Mouse (Mus musculus) urinary bladder, adult 18-20 months (tissue): ENCODE results near the gene Ctnna3.

Experiments used
- DNase-seq, 2 experiments: peaks; one replicate each; pipeline ENCODE4 v3.0.0; 2022; ENCODE audit warnings: low spot score in 2 of 2, mixed read lengths in 2 of 2

Ctnna3 gene

DNA sequence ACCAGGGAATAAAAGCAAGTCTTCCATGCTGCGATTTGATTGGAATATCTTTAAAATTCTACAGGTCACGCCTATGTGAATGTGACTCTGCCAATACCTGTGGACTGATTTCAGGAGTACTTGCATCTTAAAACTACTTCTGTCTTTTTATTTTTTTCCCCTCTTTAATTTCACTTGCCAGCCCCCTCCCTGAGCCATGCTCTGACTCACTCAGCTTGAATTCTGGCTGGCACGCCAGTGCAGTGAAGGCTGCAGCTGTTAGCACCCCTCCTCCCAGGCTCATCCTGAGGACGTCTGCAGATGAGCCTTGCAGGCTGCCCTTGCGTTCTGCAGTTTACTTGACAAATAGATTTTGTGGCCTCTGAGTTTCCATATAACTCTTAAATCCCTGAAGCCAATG lies 646.0 kb downstream of the Ctnna3 start:
- no peak for DNase-seq

DNA sequence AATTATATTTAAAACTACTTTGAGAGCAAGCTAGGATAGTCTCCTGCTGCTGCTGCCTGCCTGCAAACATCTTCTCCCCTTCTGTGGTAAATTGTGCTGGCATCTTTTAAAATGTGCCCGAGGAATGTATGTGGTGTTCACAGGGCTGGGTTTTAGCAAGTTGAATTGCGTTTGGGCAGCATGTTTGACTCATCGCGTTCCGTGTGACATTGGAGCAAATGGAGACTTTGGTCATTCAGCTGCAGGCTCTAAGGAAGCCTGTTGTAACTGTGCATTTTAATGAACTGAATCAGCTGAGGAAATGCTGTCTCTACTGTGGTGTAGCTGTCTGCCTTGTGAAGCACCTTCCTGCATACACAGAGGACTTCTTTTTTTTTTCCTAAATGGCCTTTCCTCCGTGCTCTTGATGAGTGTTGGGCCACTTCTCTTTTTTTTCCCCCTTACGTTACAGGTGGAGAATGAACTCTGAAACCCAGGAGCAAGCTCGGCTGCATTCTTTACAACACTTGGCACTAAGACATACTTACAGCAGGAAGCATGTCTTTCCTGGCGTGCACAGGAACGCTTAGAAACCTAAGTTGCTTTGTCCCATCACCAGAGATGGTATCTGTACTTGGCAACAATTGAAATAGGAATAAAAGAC lies 646.6 kb downstream of the Ctnna3 start:
- DNase-seq = no peak

DNA sequence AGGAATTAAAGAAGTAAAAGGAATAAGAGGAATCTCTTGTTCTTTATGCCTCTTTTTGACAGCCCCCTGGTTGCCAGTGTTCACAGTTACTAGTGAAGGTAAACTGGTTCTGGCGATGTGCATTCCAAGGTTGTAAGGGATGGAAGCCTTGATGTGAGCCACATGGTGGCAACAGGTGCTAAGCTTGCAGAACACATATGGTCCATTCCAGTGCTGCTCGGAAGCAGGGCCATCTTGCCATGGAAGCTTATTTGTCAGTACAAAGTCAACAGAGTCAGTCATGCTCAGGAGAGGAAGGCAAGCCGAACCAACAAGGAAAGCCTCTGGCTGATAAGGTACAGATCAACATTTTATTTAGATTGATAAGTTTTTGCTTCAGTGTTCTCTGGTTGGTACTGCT lies 652.4 kb downstream of the Ctnna3 start:
- DNase-seq = no peak

DNA sequence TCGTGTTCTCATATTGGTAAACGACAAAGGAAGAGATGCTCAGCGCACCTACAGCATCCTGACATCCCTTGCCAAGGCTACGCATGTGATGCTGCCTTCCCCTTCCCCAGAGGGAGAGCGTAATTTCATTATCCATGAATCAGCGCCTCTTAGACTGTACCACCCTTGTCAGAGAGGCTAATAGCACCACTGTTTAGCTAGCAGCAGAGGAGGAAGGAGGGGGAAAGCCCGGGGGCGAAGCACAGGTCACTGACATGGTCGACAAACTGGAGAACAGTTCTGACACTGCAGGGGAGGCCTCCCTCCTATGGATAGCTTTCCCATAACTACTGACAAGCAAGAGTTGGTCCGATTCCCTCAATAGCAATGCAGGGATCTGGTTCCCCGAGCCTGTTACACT lies 653.9 kb downstream of the Ctnna3 start:
- no peak for DNase-seq

DNA sequence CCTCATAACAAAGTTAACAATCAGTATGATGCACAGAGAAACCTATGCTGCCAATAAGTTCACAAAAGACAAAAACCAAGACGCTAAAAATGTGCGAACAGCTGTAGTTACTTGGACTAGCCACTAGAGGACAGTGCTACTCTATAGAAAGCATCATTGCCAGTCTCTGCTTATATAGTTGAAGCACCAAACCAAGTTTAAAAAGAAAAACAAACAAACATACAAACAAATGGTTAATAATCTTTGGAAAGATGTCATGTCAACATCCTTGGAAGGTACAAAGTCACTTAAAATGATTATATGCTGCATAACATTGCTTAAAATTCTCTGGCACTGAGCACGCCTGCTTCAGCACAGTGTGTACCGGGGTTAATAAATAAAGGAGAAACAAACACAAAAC lies 654.6 kb downstream of the Ctnna3 start:
- DNase-seq = no peak

DNA sequence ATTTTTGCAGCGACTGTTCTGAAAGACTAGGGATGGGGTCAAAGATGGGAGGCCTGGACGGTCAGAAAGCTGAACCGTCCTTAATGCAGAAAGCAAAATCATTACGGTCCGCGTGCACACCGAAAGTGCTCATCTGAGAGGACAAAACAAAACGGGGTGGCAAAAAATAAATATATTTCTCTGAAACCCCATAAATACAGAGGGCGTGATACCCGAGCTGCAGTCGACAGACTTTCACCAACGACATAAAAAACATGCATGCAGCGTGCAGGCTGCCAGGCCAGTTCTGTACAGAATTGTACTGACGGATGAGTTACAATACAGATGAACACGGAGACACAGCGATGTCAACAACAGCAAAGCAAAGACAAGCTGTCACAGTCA lies 656.3 kb downstream of the Ctnna3 start:
- DNase-seq = no peak

DNA sequence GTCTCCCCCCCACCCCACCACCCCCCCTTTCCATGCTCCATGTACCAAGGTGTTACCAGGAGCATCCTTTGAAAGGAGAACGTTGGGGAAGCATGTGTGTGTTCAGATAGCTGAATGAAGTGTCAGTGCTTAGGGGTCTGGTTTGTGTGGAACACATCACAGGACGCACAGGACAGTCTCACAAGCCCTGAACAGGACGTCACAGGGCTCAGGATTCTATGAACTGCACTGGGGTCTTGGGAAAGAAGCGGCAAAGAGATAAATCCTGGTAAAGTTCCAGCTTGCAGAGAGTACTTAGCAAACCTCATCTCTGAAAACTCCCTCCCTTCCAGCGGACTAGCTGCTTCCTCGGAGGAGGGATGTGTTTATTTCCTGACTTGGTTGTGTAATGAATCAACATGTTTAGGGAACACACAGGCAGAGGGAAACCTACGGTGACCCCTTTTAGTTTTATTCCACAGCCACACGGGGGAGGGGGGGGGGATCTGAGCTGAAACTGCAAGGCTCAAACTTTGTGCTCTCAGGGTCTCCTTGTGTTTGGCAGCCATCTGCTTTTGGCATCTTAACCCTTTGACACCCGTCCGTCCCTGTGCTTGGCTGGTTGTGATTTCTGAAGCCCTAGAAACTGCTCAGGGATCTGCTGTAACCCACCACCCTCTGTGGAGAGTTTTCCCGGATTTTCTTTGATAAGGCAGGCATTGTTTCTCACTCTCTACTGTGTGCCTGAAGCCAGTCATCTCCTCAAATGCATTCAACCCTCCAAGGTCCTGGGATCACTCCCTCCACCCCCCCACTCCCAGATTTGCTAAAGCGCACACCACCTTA lies 656.9 kb downstream of the Ctnna3 start:
- no peak for DNase-seq

DNA sequence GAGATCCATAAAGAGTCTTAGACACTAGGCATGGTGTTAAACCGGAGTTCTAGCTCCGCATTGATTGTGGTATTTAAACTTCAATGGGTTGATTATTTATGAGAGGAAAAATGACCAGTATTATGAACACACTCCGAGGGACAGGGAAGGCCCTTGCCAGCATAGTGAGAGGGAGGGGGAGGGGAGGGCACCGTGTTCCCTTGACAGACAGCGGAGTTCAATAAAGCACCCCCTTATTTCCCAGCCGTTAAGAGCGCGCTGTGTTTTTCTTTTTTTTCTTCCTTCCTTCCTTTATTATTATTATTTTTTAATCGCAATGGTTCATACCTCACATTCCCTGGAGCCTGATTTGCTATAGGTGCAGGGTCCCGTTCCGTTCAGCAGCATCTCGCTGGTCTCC lies 657.6 kb downstream of the Ctnna3 start:
- no peak for DNase-seq

DNA sequence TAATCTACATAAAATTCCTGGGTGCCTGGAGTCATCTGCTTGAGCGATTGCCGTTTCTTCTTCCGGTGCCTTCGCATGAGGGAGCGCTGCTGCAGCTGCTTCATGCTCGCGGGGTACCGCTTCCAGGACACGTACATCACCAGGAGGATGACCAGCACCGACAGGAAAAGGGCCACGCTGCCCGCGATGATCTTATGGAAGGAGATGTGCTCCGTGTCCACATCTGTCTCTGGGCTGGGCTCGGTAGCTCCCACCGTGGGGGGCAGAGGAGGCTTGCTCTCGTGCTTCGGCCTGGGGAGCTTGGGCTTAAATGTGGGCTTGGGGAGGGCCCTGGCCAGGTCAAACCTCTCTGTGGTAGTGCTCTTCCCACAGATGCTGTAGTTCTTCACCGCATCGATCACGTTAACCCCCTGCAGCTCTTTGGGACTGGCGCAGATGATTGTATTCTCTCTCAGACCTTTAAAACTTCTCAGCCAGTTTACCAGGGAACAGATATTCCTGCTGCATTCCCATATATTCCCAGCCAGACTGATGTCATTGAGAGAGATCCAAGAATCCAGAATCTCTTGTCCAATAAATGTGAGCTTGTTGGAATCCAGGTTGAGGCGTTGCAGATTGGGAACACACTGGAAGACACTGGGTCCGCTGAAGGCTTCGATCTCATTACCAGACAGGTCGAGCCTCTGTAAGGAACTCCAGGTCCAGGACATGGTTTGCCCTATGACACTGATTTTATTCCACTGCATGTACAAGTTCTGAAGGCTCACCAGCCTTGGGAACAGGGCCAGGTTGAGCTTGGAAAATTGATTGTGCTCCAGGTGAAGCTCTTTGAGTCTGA lies 658.3 kb downstream of the Ctnna3 start:
- no peak for DNase-seq

DNA sequence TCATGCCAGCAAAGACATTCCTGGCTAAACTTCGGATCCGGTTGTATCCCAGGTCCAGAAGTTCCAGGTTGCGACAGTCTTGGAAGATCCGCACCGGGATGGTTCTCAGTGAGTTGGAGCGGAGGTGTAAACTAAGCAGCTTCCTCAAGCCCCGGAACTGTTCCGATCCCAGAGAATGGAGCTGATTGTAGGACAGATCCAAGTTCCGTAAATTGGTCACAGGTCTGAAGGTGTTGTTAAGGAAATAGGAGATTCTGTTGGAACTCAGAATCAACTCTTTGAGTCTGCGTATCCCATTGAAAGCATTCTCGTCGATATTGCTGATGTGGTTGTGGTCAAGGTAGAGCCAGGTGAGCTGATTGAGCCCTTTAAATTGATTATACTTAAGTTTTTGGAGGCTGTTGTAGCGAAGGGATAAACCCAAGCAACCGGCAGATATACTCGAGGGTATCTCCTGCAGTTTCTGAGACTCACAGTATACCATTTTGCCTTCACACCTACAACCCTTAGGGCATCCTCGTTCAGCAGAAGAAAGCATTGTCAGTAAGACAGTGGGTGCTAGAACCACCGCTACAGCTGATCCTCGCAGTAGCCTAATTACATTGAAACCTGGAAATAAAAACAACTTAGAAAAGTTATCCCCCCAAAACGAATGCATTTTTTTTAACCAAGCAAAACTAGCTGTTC lies 659.0 kb downstream of the Ctnna3 start:
- DNase-seq = no peak

DNA sequence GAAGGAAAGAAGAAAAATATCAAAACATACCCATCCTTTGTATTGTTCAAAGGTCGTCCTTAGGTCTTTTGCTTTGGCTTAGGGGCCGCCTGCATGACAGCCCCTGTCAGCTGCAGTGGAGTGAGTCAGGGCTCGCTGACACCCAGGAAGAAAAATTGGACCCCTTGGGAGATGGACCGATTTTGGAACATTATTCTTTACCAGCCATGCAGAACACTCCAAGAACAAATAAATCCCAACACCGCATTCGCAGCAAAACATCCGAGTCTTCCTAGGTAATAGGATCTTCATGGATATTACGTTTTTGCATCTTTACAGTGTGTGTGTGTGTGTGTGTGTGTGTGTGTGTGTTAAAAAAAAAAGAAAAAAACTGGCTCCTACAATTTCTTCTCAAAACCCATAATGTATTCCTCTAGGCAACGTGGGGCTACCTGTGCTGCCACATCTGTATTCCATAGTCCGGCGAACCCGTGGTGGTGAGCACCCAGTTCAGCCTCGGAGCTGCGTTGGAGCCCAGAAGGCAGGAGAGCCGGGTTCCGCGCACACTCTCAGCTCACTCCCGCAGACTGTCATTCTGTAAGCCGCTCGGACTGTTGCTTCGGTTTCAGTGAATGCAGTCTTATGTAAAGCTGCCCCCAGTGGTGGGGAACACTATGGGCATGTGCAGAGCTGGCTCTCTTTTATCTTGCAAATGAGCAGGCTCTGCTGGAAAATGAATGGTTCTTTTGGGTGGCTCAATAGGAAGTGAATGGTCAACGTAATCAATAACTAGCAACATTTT lies 660.0 kb downstream of the Ctnna3 start, which contains the start of gene Lrrtm3:
Lrrtm3 (minus strand) TSS at position 598 of the 781 bp plus-strand sequence.
- no peak for DNase-seq

DNA sequence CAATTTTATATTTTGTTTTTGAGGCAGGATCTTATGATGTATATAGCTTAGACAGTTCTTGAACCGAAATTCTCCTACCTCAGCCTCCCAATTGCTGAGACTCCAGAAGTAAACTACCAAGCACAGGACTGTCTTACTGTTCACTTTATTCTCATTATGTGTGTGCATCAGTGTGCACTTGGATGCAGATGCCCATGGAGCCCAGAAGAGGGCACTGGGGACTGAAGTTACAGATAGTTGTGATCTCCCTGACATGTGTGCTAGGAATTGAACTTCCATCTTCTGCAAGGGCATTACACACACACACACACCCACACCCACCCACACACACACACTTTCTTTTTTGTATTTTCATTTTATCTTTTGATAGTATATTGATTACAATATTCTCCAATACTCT lies 666.6 kb downstream of the Ctnna3 start:
- no peak for DNase-seq

DNA sequence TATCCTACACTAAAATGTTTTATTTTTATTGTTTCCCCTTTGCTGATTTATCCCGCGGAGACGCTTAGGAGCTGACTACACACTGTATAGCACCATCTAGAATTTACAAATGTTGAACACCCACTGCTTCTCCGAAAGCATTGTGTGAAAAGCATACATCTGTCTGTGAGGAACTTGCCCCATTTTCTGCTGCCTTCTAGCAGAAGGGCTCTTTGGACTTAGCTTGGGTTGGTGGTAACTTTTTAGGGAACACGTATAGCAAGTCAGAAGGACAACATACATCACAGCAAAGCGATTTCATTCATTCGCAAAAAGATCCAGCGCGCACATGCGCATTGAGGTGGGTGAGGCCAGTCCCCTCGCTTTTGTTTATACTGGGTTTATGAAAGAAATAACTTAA lies 685.3 kb downstream of the Ctnna3 start:
- no peak for DNase-seq

DNA sequence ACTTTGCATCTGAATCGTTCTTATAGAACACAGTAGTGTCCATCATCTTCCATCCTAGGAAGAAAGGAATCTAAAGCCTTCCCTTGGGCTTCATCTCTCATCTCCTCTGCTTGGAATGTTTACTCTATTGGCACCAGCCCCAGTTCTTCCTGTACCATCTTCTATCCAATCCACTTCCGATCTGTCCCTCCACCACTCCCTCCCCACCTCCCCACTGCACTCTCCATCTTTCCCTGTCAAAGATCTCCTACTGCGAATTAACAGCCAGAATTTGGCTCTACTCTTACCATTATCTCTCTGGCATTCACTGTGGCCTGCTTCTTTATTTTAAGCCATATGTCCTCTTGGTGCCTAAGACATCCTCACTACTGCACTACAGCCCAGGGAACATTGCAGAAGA lies 688.9 kb downstream of the Ctnna3 start:
- DNase-seq = no peak

DNA sequence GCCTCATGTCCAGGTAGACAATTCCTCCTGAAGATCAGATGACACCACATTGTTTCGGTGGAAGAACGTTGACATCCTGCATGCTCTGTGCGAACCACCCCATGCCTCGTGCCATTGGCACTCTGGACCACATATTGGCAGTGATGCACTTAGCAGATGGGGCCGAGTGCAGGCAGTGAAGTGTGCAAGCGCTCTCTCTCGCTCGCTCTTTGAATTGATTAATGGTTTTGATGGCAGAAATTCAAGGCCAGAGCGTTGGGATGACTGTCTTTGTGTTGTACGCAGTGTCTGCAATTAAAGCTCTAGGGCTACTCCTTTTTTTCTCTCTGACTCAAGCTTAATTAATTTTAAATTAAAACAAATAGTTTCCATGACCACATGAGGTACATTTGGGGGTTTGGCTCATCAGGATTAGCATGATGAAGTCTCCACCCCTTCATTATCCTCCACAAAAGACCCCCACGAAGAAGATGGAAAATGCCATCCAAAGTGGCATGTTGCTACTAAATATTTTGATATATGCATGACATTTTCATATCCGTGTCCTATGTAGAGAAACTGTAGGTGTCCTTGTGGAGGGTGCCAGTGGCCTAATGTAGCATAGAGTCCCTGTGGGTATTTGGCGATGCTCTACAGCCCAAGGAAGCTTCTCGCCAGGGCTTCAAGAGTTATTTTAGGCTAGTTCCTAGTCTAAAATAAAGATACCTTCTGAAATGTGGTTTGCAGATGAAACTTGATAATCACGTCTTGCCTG lies 700.7 kb downstream of the Ctnna3 start:
- no peak for DNase-seq

DNA sequence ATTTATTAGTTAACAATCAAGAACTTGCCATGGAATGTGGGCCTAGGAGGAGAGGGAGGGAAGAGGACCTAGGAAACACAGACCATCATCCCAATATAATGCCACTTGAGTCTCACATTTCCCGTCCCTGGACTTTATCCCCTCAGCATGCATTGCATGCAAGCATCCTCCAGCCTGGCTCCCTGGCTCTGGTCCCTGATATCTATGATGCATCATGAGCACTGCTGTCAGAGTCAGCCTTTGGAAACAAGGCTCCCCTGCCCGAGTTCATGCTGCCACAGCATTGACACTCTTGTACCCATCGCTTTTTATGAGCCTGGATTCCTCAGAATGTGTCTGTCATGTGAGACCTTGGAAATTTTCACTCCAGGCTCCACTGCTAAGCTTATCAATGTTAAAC lies 703.6 kb downstream of the Ctnna3 start:
- no peak for DNase-seq

DNA sequence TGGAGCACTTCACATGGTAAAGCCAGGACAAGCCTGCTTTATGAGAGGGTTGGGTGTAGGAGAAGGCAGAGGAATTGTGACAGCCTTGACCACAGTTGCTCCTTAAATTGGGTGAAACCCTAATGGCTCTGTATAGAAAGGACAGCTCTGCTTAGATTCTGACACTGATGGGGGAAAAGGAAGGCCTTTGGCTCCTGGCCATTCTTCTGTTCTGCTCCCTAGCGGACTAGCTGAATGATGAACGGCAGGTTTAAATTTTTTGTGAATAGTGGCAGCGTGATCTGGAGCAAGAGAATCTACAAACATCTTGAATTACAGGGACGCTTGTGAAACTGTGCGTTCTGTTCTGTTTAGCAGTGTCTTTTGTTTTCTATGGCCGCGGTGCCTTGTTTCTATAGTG lies 705.6 kb downstream of the Ctnna3 start:
- DNase-seq = no peak

DNA sequence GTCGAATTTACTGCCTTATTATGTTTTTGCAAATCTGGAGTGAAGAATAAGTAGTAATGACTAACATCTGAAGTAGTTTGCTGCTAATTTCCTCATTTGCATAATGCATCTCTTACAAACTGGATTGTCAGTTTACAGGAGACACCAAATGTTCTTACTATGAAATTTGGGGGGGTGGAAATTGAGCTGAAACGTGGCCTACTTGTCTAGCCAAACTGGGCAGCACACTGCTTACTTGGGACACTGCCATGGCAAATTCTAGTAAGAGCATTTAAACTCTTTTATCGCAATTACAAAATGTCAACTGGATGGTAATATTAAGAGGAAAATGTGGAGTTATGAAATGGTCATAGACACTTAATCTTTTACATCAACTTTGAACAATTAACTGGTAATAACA lies 716.6 kb downstream of the Ctnna3 start:
- DNase-seq = no peak

DNA sequence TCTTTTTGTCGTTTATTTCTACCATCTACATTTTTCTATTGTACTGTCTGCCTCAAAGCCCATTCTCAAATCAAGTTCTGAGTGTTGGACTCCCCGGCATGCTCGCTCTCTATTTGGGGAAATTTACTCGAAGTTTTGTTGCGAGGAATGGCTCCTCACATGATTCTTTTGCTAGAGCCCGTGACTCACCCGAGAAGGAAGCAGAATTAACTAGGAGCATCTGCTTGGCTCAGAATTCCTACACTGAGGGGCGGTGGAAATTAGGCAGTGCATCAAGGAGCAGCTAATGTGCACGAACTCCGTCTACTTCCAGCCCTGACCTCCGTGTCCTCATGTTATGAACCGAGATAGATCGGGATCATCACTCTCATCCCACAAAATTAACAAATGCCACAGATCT lies 751.8 kb downstream of the Ctnna3 start:
- DNase-seq = no peak

DNA sequence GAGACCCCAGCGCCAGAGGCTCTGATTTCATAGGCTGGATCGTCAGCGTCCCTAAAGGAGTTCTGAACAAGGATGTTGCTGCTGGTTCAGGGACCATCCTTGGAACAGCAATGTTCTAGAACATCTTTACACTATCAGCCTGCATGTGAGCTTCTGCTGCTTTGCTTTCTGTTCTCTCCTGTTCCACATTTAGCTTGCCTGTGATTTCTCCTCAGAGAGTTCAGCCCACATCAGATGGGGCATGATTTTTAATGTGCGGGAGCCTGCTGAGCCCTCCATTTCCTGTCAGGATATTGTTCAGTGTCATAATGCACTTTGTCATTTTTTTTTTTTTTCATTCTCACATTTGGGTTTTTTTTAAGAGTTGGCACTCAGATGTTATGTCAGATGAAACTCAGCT lies 752.8 kb downstream of the Ctnna3 start:
- DNase-seq = no peak
